Mouse (Mus musculus): ENCODE results near the gene Alk. TPM values are rescaled to one million over a fixed set of nuclear protein-coding genes. Genes with fewer than 3 reads are reported as not detected.

Gene Alk
- polyA plus RNA-seq, 2 experiments = 0.02 to 0.03 TPM

GRCm38 (mm10) chr17:72153038-72153437 lies 451.4 kb downstream of the Alk start:
- ATAC-seq (ENCODE audit: insufficient read depth) (no peak), DNase-seq (ENCODE audit: low read depth in 3 of 3, low spot score in 3 of 3) (no peak)
- Histone ChIP-seq H3K9me3 (ENCODE audit: control insufficient read depth, low read length) (no peaks in the 10 kb centered on the region), H3K4me3 (ENCODE audit: insufficient read depth in 1 of 2, low read depth in 2 of 2, low read length in 2 of 2) (no peak overlapping the region), H3K4me2 (ENCODE audit: low read depth) (no peak overlapping the region), H3K4me1 (replicated peaks; ENCODE audit: control insufficient read depth in 2 of 2, insufficient read depth in 2 of 2, low read length in 1 of 2) (no peaks in the 10 kb centered on the region), H3K9ac (replicated peaks) (no peak overlapping the region), H3K36me3 (replicated peaks; ENCODE audit: control insufficient read depth, insufficient read depth, low read depth) (no peaks in the 10 kb centered on the region), H3K27ac (no peak overlapping the region), H3K27me3 (ENCODE audit: control insufficient read depth, insufficient read depth, low read length) (no peaks in the 10 kb centered on the region)
- TF ChIP-seq EP300 (IDR thresholded peaks at IDR 0.05; ENCODE audit: low read depth) = no peak
- no peak for TF ChIP-seq CTCF (IDR thresholded peaks at IDR 0.05; ENCODE audit: low read depth)
- WGBS (ENCODE audit: insufficient replicate concordance) = 19% methylated on average over 3 of the region's 3 CpGs

- Histone ChIP-seq H3K36me3 (replicated peaks; ENCODE audit: control insufficient read depth, insufficient read depth, low read depth) (no peaks in the 10 kb centered on the region), H3K4me2 (ENCODE audit: low read depth) (no peak overlapping the region), H3K9ac (replicated peaks) (no peak overlapping the region), H3K4me1 (replicated peaks; ENCODE audit: control insufficient read depth in 2 of 2, insufficient read depth in 2 of 2, low read length in 1 of 2) (no peaks in the 10 kb centered on the region), H3K4me3 (ENCODE audit: insufficient read depth in 1 of 2, low read depth in 2 of 2, low read length in 2 of 2) (no peak overlapping the region), H3K27me3 (ENCODE audit: control insufficient read depth, insufficient read depth, low read length) (no peaks in the 10 kb centered on the region), H3K27ac (no peak overlapping the region), H3K9me3 (ENCODE audit: control insufficient read depth, low read length) (no peaks in the 10 kb centered on the region)
- no peak for TF ChIP-seq EP300 (IDR thresholded peaks at IDR 0.05; ENCODE audit: low read depth)
- TF ChIP-seq CTCF (IDR thresholded peaks at IDR 0.05; ENCODE audit: low read depth) = no peak
- ATAC-seq (ENCODE audit: insufficient read depth) (no peak), DNase-seq (ENCODE audit: low read depth in 3 of 3, low spot score in 3 of 3) (no peak)
- WGBS (ENCODE audit: insufficient replicate concordance) = 57% methylated on average over 7 of the region's 7 CpGs
Observed at GRCm38 (mm10) chr17:72144946-72145598, 459.4 kb downstream of the Alk start.

- Histone ChIP-seq H3K9me3 (ENCODE audit: control insufficient read depth, low read length) (no peaks in the 10 kb centered on the region), H3K4me1 (replicated peaks; ENCODE audit: control insufficient read depth in 2 of 2, insufficient read depth in 2 of 2, low read length in 1 of 2) (no peaks in the 10 kb centered on the region), H3K27me3 (ENCODE audit: control insufficient read depth, insufficient read depth, low read length) (no peaks in the 10 kb centered on the region), H3K36me3 (replicated peaks; ENCODE audit: control insufficient read depth, insufficient read depth, low read depth) (no peaks in the 10 kb centered on the region), H3K4me3 (ENCODE audit: insufficient read depth in 1 of 2, low read depth in 2 of 2, low read length in 2 of 2) (no peak overlapping the region), H3K27ac (no peak overlapping the region), H3K4me2 (ENCODE audit: low read depth) (no peak overlapping the region), H3K9ac (replicated peaks) (no peak overlapping the region)
- ATAC-seq (ENCODE audit: insufficient read depth) (no peak), DNase-seq (ENCODE audit: low read depth in 3 of 3, low spot score in 3 of 3) (no peak)
- TF ChIP-seq CTCF (IDR thresholded peaks at IDR 0.05; ENCODE audit: low read depth) (no peak), EP300 (IDR thresholded peaks at IDR 0.05; ENCODE audit: low read depth) (no peak)
- 61% methylated on average over 9 of the region's 9 CpGs for WGBS (ENCODE audit: insufficient replicate concordance)
Observed at GRCm38 (mm10) chr17:72144461-72144860, 460.0 kb downstream of the Alk start.

GRCm38 (mm10) chr17:72132140-72132911 lies 472.1 kb downstream of the Alk start:
- Histone ChIP-seq H3K4me3 (ENCODE audit: insufficient read depth in 1 of 2, low read depth in 2 of 2, low read length in 2 of 2) (no peak overlapping the region), H3K27ac (no peak overlapping the region), H3K9me3 (ENCODE audit: control insufficient read depth, low read length) (no peaks in the 10 kb centered on the region), H3K4me1 (replicated peaks; ENCODE audit: control insufficient read depth in 2 of 2, insufficient read depth in 2 of 2, low read length in 1 of 2) (no peaks in the 10 kb centered on the region), H3K4me2 (ENCODE audit: low read depth) (no peak overlapping the region), H3K9ac (replicated peaks) (no peak overlapping the region), H3K36me3 (replicated peaks; ENCODE audit: control insufficient read depth, insufficient read depth, low read depth) (no peaks in the 10 kb centered on the region), H3K27me3 (ENCODE audit: control insufficient read depth, insufficient read depth, low read length) (no peaks in the 10 kb centered on the region)
- TF ChIP-seq EP300 (IDR thresholded peaks at IDR 0.05; ENCODE audit: low read depth) (no peak), CTCF (IDR thresholded peaks at IDR 0.05; ENCODE audit: low read depth) (no peak)
- DNase-seq (ENCODE audit: low read depth in 3 of 3, low spot score in 3 of 3) (no peak), ATAC-seq (ENCODE audit: insufficient read depth) (no peak)
- 70% methylated on average over 8 of the region's 8 CpGs for WGBS (ENCODE audit: insufficient replicate concordance)

GRCm38 (mm10) chr17:72121660-72122059 lies 482.8 kb downstream of the Alk start:
- no peaks in the 10 kb centered on the region for H3K36me3 ChIP-seq (replicated peaks; ENCODE audit: control insufficient read depth, insufficient read depth, low read depth)
- DNase-seq (ENCODE audit: low read depth in 3 of 3, low spot score in 3 of 3) (no peak), ATAC-seq (ENCODE audit: insufficient read depth) (no peak)
- TF ChIP-seq EP300 (IDR thresholded peaks at IDR 0.05; ENCODE audit: low read depth) (no peak), CTCF (IDR thresholded peaks at IDR 0.05; ENCODE audit: low read depth) (no peak)
- no peak overlapping the region for H3K4me3 ChIP-seq (ENCODE audit: insufficient read depth in 1 of 2, low read depth in 2 of 2, low read length in 2 of 2)
- H3K9me3 ChIP-seq (ENCODE audit: control insufficient read depth, low read length) = no peaks in the 10 kb centered on the region
- no peaks in the 10 kb centered on the region for H3K4me1 ChIP-seq (replicated peaks; ENCODE audit: control insufficient read depth in 2 of 2, insufficient read depth in 2 of 2, low read length in 1 of 2)
- no peak overlapping the region for H3K4me2 ChIP-seq (ENCODE audit: low read depth)
- H3K9ac ChIP-seq (replicated peaks) = no peak overlapping the region
- H3K27me3 ChIP-seq (ENCODE audit: control insufficient read depth, insufficient read depth, low read length) = no peaks in the 10 kb centered on the region
- no peak overlapping the region for H3K27ac ChIP-seq
- WGBS (ENCODE audit: insufficient replicate concordance) = 65% methylated on average over 1 of the region's 1 CpGs

Data from liver, embryonic 14.5 days (tissue).